Mouse (Mus musculus) hindbrain, embryonic 12.5 days (tissue): ENCODE measurements around the gene Polr3gl. TPM values are rescaled to one million over a fixed set of nuclear protein-coding genes. Genes with fewer than 3 reads are reported as not detected.
A peak's percentile ranks its signal among the peaks of the same experiment; 100 is the strongest.

Experiments used
- ATAC-seq: fragments of 200-750 bp; cut with Nextera tagmentation; 2 replicates; pipeline ENCODE4 v1.8.0; 2017; ENCODE audit warnings: moderate TSS enrichment; ENCODE audit not compliant: low FRiP score
- H3K27ac ChIP-seq: fragments of 300-500 bp; sonication (generic); 2 replicates; pipeline ENCODE4 v1.5.1; 2016; ENCODE audit warnings: mild to moderate bottlenecking
- H3K27me3 ChIP-seq: fragments of 300-500 bp; sonication (generic); 2 replicates; pipeline ENCODE4 v1.6.1; 2016; ENCODE audit warnings: mild to moderate bottlenecking
- H3K36me3 ChIP-seq: fragments of 300-500 bp; sonication (generic); 2 replicates; pipeline ENCODE4 v1.6.1; 2016; ENCODE audit warnings: mild to moderate bottlenecking
- H3K4me1 ChIP-seq: fragments of 300-500 bp; sonication (generic); 2 replicates; pipeline ENCODE4 v1.6.1; 2016
- H3K4me2 ChIP-seq: fragments of 300-500 bp; sonication (generic); replicated peaks from 2 replicates; pipeline ENCODE4 v1.6.1; 2016; ENCODE audit warnings: mild to moderate bottlenecking
- H3K4me3 ChIP-seq: fragments of 300-500 bp; sonication (generic); 2 replicates; pipeline ENCODE4 v1.5.1; 2016; ENCODE audit warnings: mild to moderate bottlenecking
- H3K9ac ChIP-seq: fragments of 300-500 bp; sonication (generic); 2 replicates; pipeline ENCODE4 v1.6.1; 2016; ENCODE audit warnings: mild to moderate bottlenecking, moderate library complexity
- H3K9me3 ChIP-seq: fragments of 300-500 bp; sonication (generic); replicated peaks from 2 replicates; pipeline ENCODE4 v1.6.1; 2016; ENCODE audit warnings: mild to moderate bottlenecking
- WGBS: fragments of 180-500 bp; shearing (Covaris S2); methylation state at CpG from one replicate; pipeline ENCODE4 v1.1.7; 2016; 5-methylcytosine and 5-hydroxymethylcytosine counted together
- polyA plus RNA-seq: library from polyadenylated mRNA; unstranded; fragments of >200 nt; fragmentation: Nextera tagmentation; extraction: Ambion mirVana; gene quantifications from 2 replicates; pipeline ENCODE4 v1.2.1, GENCODE M21; 2016

Polr3gl gene
- polyA plus RNA-seq = 40.0 and 42.3 TPM in 2 replicates

DNA sequence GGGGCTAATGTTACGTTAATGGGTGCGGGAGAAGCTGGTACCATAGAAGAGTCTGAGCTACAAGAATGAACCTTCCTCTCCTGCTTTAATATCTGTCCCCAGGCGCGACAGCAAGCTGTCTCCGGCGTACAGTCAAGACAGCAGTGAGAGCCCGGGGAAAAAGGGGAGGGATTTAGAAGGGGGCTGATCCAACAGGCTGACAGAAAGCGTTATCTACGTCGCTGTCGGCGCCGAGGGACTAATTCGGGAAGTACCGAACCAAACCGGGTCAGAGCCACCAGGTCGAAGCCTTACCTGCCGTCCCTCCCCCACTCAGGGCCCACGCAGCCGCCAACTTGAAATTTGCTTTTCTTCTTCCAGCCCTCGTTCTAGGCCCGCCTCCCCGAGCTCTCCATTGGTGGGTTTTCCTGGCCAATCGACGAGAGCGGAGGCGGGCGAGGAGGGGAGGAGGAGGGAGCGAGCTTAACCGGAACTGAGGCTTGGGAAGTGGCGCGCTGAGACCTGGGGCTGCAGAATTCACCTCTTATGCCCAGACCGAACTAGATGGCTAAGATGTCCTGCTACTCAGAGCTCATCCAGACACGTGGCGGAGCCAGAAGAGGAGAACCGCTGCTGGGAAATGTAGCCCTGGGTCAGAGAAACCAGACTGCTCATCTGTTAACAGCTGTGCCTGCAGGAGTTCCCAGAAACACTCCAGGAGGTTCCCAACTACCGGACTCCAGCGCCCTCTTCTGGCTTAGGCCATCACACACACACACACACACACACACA lies at the start of gene Polr3gl:
TSS of gene Polr3gl (minus strand) at position 392 of the 771 bp plus-strand sequence.
- H3K4me2 ChIP-seq = peak within 1 kb of the TSS; percentile 86
- H3K27me3 ChIP-seq = peaks cover 27% of the 10 kb centered on the region
- peak within 1 kb of the TSS; percentile 81 for H3K27ac ChIP-seq
- under 1% methylated on average over 38 of the region's 38 CpGs for WGBS
- peak within 1 kb of the TSS; percentile 57 for H3K4me3 ChIP-seq
- no peaks in the 10 kb centered on the region for H3K9me3 ChIP-seq
- peak; percentile 80 for ATAC-seq
- H3K9ac ChIP-seq = peak within 1 kb of the TSS; percentile 61
- H3K36me3 ChIP-seq = no peaks in the 10 kb centered on the region
- H3K4me1 ChIP-seq = peaks cover 43% of the 10 kb centered on the region

DNA sequence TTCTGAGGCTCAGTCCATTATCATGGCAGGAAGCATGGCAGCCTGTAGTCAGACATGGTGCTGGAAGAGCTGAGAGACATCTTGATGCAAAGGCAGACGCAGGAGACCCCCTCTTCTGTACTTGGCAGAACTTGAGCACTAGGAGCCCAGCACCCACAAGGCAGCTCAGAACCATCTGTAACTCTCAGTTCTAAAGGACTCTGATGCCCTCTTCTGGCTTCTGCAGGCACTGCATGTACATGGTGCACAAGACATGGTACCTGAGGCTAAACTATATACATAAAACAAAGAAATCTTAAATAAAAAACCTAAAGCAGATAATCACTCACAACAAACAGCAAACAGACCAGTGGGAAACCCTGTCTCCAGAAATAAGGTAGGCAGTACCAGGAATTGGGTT lies 45.2 kb upstream of the Polr3gl start:
- Histone ChIP-seq H3K9me3 (no peaks in the 10 kb centered on the region), H3K27ac (no peak overlapping the region), H3K36me3 (peaks cover 43% of the 10 kb centered on the region), H3K27me3 (no peaks in the 10 kb centered on the region), H3K4me3 (no peak overlapping the region), H3K9ac (no peak overlapping the region), H3K4me1 (peaks cover 17% of the 10 kb centered on the region), H3K4me2 (no peak overlapping the region)
- WGBS = 77% methylated on average over 1 of the region's 1 CpGs
- ATAC-seq = no peak

DNA sequence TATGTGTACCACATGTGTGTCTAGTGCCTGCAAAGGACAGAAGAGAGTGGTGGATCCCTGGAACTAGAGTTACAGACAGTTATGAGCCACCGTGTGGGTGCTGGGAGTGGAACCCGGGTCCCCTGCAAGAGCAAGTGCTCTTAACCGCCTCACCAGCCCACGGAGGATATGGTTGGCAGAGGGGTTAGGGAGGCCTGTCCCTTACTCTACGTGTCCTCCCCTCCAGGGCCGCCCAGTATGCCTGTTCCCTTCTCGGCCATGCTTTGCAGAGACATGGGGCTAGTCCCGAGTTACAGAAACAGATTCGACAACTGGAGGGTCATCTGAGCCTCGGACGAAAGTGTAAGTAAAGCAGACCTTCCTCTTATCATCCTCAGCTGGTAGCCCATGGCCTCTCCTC lies 42.5 kb upstream of the Polr3gl start:
- Histone ChIP-seq H3K4me3 (peak overlapping the region; percentile 94), H3K27me3 (no peaks in the 10 kb centered on the region), H3K4me1 (peaks cover 17% of the 10 kb centered on the region), H3K9me3 (no peaks in the 10 kb centered on the region), H3K4me2 (peak overlapping the region; percentile 87), H3K9ac (peak overlapping the region; percentile 95), H3K36me3 (peaks cover 47% of the 10 kb centered on the region), H3K27ac (no peak overlapping the region)
- 69% methylated on average over 11 of the region's 11 CpGs for WGBS
- no peak for ATAC-seq

- H3K9ac ChIP-seq = peak overlapping the region; percentile 95
- 9% methylated on average over 15 of the region's 15 CpGs for WGBS
- peak overlapping the region; percentile 94 for H3K4me3 ChIP-seq
- H3K4me1 ChIP-seq = peaks cover 21% of the 10 kb centered on the region
- H3K4me2 ChIP-seq = peak overlapping the region; percentile 87
- H3K27ac ChIP-seq = peak overlapping the region; percentile 81
- ATAC-seq = no peak; the same call in 1 of the 2 replicates
- H3K9me3 ChIP-seq = no peaks in the 10 kb centered on the region
- peaks cover 52% of the 10 kb centered on the region for H3K36me3 ChIP-seq
- no peaks in the 10 kb centered on the region for H3K27me3 ChIP-seq
Measured at GRCm38 (mm10) chr3:96635906-96636305, 41.9 kb upstream of the Polr3gl start.

DNA sequence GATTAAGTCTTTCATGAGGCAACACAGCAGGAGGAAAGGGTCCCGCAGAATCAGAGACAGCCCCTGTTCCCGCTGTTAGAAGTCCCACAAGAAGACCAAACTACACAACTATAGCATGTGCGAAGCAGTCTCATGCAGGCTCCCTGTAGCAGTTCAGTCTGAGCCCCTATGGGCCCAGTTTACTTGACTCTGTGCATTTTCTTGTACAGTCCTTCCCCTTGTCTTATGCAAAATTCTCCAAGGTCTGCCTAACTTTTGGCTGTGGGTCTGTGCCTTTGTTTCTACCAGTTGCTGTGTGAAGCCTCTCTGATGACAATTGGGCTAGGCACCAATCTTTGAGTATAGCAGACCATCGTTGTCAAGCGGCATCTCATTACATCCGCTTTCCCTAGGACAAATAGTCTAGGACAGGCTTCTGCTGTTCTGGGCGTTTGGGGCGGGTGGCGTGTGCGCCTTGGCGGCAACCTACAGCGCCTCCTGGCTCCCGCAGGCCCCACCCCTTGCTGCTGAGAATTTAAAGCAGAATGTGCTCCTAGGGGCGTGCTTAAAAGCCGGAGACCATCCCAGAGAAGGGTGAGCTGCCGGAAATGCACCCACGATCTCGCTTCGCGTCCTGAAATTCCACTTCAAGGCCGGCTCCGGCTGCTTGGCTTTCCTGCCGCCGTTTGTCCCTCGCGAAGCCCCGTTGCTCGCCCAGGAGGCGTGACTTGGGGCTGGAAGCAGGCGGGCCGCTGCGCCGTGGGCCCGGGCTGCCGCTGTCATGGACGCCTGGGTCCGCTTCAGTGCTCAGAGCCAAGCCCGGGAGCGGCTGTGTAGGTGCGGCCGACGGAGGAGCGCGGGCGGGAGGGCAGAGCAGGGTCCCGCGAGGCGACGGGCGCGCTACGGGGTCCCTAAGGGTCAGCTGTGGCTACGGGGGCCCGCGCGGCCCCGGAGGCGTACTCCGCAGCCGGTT lies 41.2 kb upstream of the Polr3gl start, which contains the start of the genes Pex11b and Gm42957:
TSS of gene Pex11b (plus strand) at position 449 of the 952 bp plus-strand sequence.
TSS of gene Gm42957 (plus strand) at position 547 of the 952 bp plus-strand sequence.
- peaks cover 50% of the 10 kb centered on the region for H3K36me3 ChIP-seq
- H3K27ac ChIP-seq = peak within 1 kb of the TSS; percentile 81
- WGBS = 2% methylated on average over 60 of the region's 60 CpGs
- H3K9ac ChIP-seq = peak within 1 kb of the TSS; percentile 95
- no peaks in the 10 kb centered on the region for H3K27me3 ChIP-seq
- peak; percentile 88 for ATAC-seq
- peak within 1 kb of the TSS; percentile 87 for H3K4me2 ChIP-seq
- peaks cover 27% of the 10 kb centered on the region for H3K4me1 ChIP-seq
- H3K4me3 ChIP-seq = peak within 1 kb of the TSS; percentile 94
- no peaks in the 10 kb centered on the region for H3K9me3 ChIP-seq

DNA sequence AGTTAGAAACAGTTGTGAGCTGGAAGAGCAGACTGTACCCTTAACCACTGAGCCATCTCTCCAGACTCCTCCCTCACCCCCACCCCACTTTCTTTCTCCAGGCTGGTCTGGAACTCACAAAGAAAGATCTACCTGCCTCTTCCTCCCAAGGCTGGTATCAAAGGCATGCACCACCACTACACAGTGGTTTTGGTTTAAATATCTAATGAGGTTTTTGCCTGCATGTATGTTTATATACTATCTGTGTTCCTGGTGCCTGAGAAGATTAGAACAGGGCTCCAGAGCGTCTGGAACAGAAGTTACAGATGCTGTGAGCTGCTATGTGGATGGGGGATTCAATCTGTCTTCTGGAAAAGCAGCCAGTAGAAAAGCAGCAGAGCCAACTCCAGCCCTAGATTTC lies 40.0 kb upstream of the Polr3gl start:
- Histone ChIP-seq H3K9ac (no peak overlapping the region), H3K27ac (no peak overlapping the region), H3K4me1 (peaks cover 30% of the 10 kb centered on the region), H3K36me3 (peaks cover 40% of the 10 kb centered on the region), H3K27me3 (no peaks in the 10 kb centered on the region), H3K9me3 (no peaks in the 10 kb centered on the region), H3K4me3 (no peak overlapping the region), H3K4me2 (no peak overlapping the region)
- 62% methylated on average over 1 of the region's 1 CpGs for WGBS
- ATAC-seq = no peak

GRCm38 (mm10) chr3:96632058-96632457 lies 38.1 kb upstream of the Polr3gl start:
- Histone ChIP-seq H3K27me3 (no peaks in the 10 kb centered on the region), H3K4me1 (peaks cover 32% of the 10 kb centered on the region), H3K4me2 (no peak overlapping the region), H3K36me3 (peaks cover 27% of the 10 kb centered on the region; the same call in 1 of the 2 replicates), H3K9me3 (no peaks in the 10 kb centered on the region), H3K4me3 (no peak overlapping the region), H3K9ac (no peak overlapping the region), H3K27ac (no peak overlapping the region)
- no peak for ATAC-seq

GRCm38 (mm10) chr3:96629729-96630600 lies 36.0 kb upstream of the Polr3gl start, which contains the start of gene Rbm8a:
Rbm8a (plus strand) TSS chr3:96629933.
- peaks cover 30% of the 10 kb centered on the region for H3K36me3 ChIP-seq
- H3K27me3 ChIP-seq = no peaks in the 10 kb centered on the region
- H3K9ac ChIP-seq = peak within 1 kb of the TSS; percentile 63
- ATAC-seq = peak; percentile 93
- peak within 1 kb of the TSS; percentile 71 for H3K27ac ChIP-seq
- WGBS = 1% methylated on average over 48 of the region's 48 CpGs
- H3K4me2 ChIP-seq = peak within 1 kb of the TSS; percentile 74
- H3K4me3 ChIP-seq = peak within 1 kb of the TSS; percentile 65
- H3K9me3 ChIP-seq = no peaks in the 10 kb centered on the region
- H3K4me1 ChIP-seq = peaks cover 20% of the 10 kb centered on the region

DNA sequence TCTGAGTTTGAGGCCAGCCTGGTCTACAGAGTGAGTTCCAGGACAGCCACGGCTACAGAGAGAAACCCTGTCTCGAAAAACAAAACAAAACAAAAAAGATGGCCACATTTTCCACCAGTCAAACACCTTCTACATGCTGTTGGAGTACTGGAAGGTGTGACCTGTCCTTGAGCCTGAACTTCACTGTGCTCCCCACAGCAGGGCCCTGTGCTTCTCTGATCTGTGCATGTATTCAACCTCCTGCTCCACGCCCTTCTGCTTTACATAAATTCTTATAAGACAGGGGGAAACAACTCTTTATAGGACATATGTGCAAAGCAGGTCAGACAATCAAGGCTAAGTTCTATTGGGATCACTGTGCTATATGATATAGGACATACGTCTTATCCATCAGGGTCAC lies 29.2 kb upstream of the Polr3gl start:
- Histone ChIP-seq H3K4me1 (no peaks in the 10 kb centered on the region), H3K9ac (no peak overlapping the region), H3K9me3 (no peaks in the 10 kb centered on the region), H3K27me3 (no peaks in the 10 kb centered on the region), H3K27ac (no peak overlapping the region), H3K4me2 (no peak overlapping the region), H3K36me3 (peaks cover 55% of the 10 kb centered on the region), H3K4me3 (no peak overlapping the region)
- no peak for ATAC-seq
- 92% methylated on average over 4 of the region's 4 CpGs for WGBS

GRCm38 (mm10) chr3:96617941-96618340 lies 24.0 kb upstream of the Polr3gl start:
- H3K4me1 ChIP-seq = no peaks in the 10 kb centered on the region
- ATAC-seq = no peak
- H3K4me2 ChIP-seq = no peak overlapping the region
- H3K4me3 ChIP-seq = no peak overlapping the region
- H3K27ac ChIP-seq = no peak overlapping the region
- 93% methylated on average over 3 of the region's 3 CpGs for WGBS
- H3K27me3 ChIP-seq = no peaks in the 10 kb centered on the region
- no peak overlapping the region for H3K9ac ChIP-seq
- no peaks in the 10 kb centered on the region for H3K9me3 ChIP-seq
- H3K36me3 ChIP-seq = peaks cover 68% of the 10 kb centered on the region

- whole genome bisulfite sequencing = 91% methylated on average over 4 of the region's 4 CpGs
- Histone ChIP-seq H3K9me3 (no peaks in the 10 kb centered on the region), H3K27ac (no peak overlapping the region), H3K4me1 (peaks cover 33% of the 10 kb centered on the region), H3K9ac (no peak overlapping the region), H3K4me3 (no peak overlapping the region), H3K4me2 (no peak overlapping the region), H3K27me3 (no peaks in the 10 kb centered on the region), H3K36me3 (peaks cover 7% of the 10 kb centered on the region; the same call in 1 of the 2 replicates)
- no peak for ATAC-seq
Measured at GRCm38 (mm10) chr3:96606618-96607017, 12.6 kb upstream of the Polr3gl start.
